Mouse (Mus musculus): ENCODE results near the gene Farsb. TPM values are rescaled to one million over a fixed set of nuclear protein-coding genes. Genes with fewer than 3 reads are reported as not detected.
A peak's percentile ranks its signal among the peaks of the same experiment; 100 is the strongest.
"Not testable (repeated sequence)": the region's sequence is repeated elsewhere in the genome, so short reads cannot be mapped to it uniquely, and the experiment has no call there.

Farsb gene
- 10 to 100 TPM; 43.2 to 52.2 (median 49.6) TPM for total RNA-seq (2022)

- DNase-seq (ENCODE audit: low spot score), result peak; percentile 91
These were observed at the start of gene Farsb for GRCm38 (mm10) chr1:78488752-78489492. Farsb (minus strand) TSS chr1:78488897.

- DNase-seq (ENCODE audit: low spot score), result no peak
These were observed 49.7 kb upstream of the Farsb start for GRCm38 (mm10) chr1:78538396-78538795.

GRCm38 (mm10) chr1:78537494-78538010 lies 48.9 kb upstream of the Farsb start:
- DNase-seq (ENCODE audit: low spot score), result peak; percentile 54

DNA sequence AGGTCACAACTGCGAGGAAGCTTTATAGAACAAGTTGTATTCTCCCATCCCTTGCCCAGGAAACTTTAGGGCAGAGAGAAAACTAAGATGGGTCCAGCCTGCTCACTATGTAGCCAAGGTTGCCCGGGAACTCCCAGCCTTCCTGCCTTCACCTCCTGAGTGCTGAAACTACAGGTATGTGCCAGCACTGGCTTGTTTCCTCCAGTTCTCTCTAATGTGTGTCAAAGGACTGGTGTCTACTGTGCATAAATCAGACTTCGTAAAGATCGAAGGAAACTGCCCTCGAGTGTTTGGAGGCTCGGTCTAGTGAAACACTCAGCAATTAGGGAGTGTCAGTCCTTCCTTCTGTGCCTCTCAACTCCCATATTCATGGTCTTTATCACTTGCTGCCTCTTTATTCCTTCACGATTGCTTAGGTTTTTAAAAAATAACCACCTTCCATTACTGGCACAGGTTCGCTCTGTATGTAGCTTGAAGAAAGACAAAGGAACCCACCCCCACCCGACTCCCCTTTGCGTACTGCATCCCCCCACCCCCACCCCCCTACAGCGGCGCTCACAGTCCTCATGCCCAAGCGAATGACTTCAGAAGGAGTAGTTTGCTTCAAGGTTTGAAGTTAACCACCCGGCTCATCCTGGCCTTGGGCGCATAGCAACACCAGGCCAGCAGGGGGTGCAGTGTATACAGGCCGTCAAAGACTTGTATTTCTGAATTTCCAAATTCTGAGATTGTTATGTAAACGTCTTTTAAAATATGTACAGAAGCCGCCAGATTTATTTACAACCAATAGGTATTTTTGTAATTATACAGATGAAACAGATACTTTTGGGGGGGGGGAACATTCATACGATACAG lies 47.8 kb upstream of the Farsb start:
- DNase-seq (ENCODE audit: low spot score), result peak; percentile 44

GRCm38 (mm10) chr1:78534428-78535150 lies 45.9 kb upstream of the Farsb start:
- no peak for DNase-seq (ENCODE audit: low spot score)

GRCm38 (mm10) chr1:78532184-78532800 lies 43.6 kb upstream of the Farsb start:
- no peak for DNase-seq (ENCODE audit: low spot score)

- DNase-seq (ENCODE audit: low spot score), result no peak
These were observed 42.0 kb upstream of the Farsb start for GRCm38 (mm10) chr1:78530500-78531215.

GRCm38 (mm10) chr1:78529011-78529410 lies 40.3 kb upstream of the Farsb start:
- no peak for DNase-seq (ENCODE audit: low spot score)

GRCm38 (mm10) chr1:78528356-78528755 lies 39.7 kb upstream of the Farsb start:
- no peak for DNase-seq (ENCODE audit: low spot score)

DNA sequence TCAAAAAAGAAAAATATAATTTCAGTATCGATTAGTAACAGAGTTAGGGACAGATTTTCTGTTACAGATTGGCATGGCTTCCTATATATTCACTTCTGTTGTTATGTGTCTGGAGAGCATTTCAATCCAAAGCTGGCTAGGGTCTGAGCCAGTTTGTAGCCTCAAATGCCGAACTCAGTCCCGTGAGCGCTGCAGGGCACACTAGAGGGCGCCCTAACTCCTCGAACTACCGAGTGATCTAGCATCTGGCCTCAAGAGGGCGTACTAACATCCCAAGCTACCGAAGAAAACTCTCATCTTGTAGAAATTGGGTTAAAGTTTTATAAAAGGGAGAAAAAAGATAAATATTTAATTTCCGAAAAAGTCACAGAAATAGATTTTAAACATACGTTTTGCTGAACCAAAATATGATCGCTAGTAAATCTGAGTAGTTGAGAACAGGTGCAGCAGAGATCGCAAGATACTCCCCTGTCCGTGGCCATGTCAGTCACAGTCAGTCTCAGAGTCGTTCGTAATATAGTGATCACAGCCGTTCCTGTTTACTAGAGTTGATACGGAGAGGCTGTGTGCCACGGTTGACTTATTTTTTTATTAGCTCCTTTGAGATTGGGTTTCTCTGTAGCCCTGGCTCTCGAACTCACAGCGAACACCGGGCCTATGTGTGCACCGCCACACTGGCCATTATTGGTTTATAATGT lies 36.6 kb upstream of the Farsb start:
- DNase-seq (ENCODE audit: low spot score), result no peak

- no peak for DNase-seq (ENCODE audit: low spot score)
These were observed 30.2 kb upstream of the Farsb start for GRCm38 (mm10) chr1:78518907-78519306.

DNA sequence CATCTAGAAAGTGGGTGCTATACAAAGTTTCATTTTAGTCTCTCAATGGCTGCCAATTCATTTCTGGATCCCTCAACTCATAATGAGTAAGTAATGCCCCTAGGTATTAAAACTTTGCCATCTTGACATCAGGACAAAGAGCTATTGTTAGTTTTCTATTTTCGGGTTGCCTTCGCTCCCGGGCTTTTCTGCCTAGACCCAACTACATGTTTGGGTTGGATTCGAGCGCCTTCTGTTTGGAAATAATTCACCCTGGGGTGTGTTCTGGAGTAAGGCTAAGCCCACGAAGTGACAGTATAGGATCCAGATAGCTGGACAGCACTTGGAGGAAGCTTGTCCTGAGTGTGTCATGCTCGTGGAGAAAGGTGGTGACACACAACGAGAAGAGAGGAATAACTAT lies 24.1 kb upstream of the Farsb start:
- DNase-seq (ENCODE audit: low spot score), result no peak

GRCm38 (mm10) chr1:78511621-78512160 lies 23.0 kb upstream of the Farsb start, which contains the start of gene BC035947:
BC035947 (minus strand) TSS chr1:78512158.
- DNase-seq (ENCODE audit: low spot score), result no peak

- no peak for DNase-seq (ENCODE audit: low spot score)
These were observed 22.2 kb upstream of the Farsb start, which contains the start of gene Mogat1 for GRCm38 (mm10) chr1:78510862-78511261. Mogat1 (plus strand) TSS chr1:78510991.

GRCm38 (mm10) chr1:78507137-78507536 lies 18.4 kb upstream of the Farsb start:
- no peak for DNase-seq (ENCODE audit: low spot score)

GRCm38 (mm10) chr1:78502527-78502926 lies 13.8 kb upstream of the Farsb start:
- DNase-seq (ENCODE audit: low spot score), result no peak

DNA sequence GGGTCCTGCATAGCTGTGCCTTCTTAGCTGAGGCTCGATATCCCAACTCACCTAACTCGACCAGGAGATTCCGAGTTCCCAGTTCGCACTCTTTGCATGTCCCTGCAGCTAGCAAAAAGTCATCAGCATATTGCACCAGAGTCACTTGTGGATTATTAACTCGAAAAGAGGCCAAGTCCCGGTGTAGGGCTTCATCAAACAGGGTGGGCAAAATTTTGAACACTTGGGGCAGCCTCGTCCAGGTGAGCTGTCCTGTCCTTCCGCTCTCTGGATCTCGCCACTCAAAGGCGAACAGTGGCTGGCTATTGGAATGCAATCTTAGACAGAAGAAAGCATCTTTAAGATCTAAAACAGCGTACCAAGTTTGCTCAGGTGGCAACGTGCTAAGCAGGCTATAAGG lies 13.2 kb upstream of the Farsb start:
- not testable (repeated sequence) for DNase-seq (ENCODE audit: low spot score)

- no peak for DNase-seq (ENCODE audit: low spot score)
These were observed 12.3 kb upstream of the Farsb start for GRCm38 (mm10) chr1:78501036-78501435.

DNA sequence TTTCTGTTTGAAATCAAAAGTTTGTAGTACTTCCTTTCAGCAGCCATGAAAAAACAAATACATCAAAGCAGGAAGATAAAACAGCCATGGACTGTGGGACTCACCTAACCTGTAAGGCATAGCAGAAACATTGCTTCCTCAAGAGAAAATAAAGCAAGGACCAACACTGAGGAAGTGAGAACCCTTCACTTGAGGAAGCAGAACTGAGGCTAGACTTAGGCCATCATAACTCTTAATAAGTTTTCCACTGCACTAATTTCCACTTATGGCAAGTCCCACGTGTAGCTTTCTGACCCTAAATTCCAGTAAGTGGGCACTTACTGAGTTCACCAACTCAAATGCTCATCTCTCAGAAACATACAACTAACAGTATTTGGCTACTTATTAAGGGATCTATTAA lies 1.4 kb upstream of the Farsb start:
- no peak for DNase-seq (ENCODE audit: low spot score)

DNA sequence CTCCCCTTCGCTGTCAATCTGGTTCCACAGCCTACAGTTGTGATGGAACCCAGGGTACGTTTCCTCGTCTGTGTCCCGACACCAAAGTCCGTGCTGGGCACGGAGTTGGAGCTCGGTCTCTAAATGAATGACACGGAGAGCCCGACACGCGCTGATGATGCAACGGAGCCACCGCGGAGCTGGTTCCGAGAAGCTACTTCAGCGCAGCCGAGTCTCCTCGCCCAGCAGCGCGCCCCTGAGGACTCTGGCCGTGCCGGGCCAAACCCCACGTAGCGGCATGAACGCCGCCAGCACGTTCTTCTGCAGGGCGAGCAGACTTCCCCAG lies 308 bp downstream of the Farsb start:
- peak; percentile 2 for DNase-seq (ENCODE audit: low spot score)
